Mouse (Mus musculus): ENCODE results near the gene Fam213a.
"Not testable (repeated sequence)": the region's sequence is repeated elsewhere in the genome, so short reads cannot be mapped to it uniquely, and the experiment has no call there.

Fam213a gene

GRCm38 (mm10) chr14:41013630-41014613, at the start of gene Fam213a:
Gene Fam213a, minus strand, starts transcription at chr14:41013788.
- DNase-seq: peak; percentile 92 to 96

GRCm38 (mm10) chr14:41053190-41053589, 39.6 kb upstream of the Fam213a start:
- DNase-seq: not testable (repeated sequence)

GRCm38 (mm10) chr14:41052481-41052880, 38.9 kb upstream of the Fam213a start:
- DNase-seq: no peak

- DNase-seq: no peak
Measured at GRCm38 (mm10) chr14:41050471-41050870, 36.9 kb upstream of the Fam213a start.

GRCm38 (mm10) chr14:41047402-41047801, 33.8 kb upstream of the Fam213a start:
- no peak for DNase-seq

- peak; percentile 62 to 78 for DNase-seq
Measured at GRCm38 (mm10) chr14:41035146-41035798, 21.7 kb upstream of the Fam213a start.

GRCm38 (mm10) chr14:41033135-41034110, 19.8 kb upstream of the Fam213a start:
- peak; percentile 68 to 86 for DNase-seq

- DNase-seq: no peak
Measured at GRCm38 (mm10) chr14:41030989-41031513, 17.5 kb upstream of the Fam213a start.

GRCm38 (mm10) chr14:41029303-41029702, 15.7 kb upstream of the Fam213a start:
- no peak for DNase-seq

GRCm38 (mm10) chr14:41025594-41026284, 12.2 kb upstream of the Fam213a start:
- DNase-seq: no peak

- DNase-seq: no peak
Measured at GRCm38 (mm10) chr14:41025087-41025486, 11.5 kb upstream of the Fam213a start.

GRCm38 (mm10) chr14:41021246-41021645, 7.7 kb upstream of the Fam213a start:
- DNase-seq: no peak

GRCm38 (mm10) chr14:41017460-41017859, 3.9 kb upstream of the Fam213a start:
- no peak for DNase-seq

GRCm38 (mm10) chr14:41014701-41015240, 1.2 kb upstream of the Fam213a start:
- no peak for DNase-seq

- peak in 1 of 2 experiments; percentile 15 for DNase-seq
Measured at GRCm38 (mm10) chr14:41013143-41013542, 445 bp downstream of the Fam213a start.

GRCm38 (mm10) chr14:41011916-41012315, 1.7 kb downstream of the Fam213a start:
- DNase-seq: no peak

- no peak for DNase-seq
Measured at GRCm38 (mm10) chr14:41008138-41008537, 5.5 kb downstream of the Fam213a start.

GRCm38 (mm10) chr14:41007641-41008040, 5.9 kb downstream of the Fam213a start:
- DNase-seq: no peak

GRCm38 (mm10) chr14:41006899-41007298, 6.7 kb downstream of the Fam213a start:
- DNase-seq: no peak

- no peak for DNase-seq
Measured at GRCm38 (mm10) chr14:41006263-41006662, 7.3 kb downstream of the Fam213a start.

GRCm38 (mm10) chr14:41005716-41006115, 7.9 kb downstream of the Fam213a start:
- DNase-seq: no peak

Measured in cerebellum, postnatal 25 days (tissue).